Mouse (Mus musculus): ENCODE measurements at regions not wholly inside any gene's neighbourhood (a gene's known extent, or its start where the extent isn't known, plus 50 kb on each side); places are given as distances from the start of the nearest gene placed in this dataset.

DNA sequence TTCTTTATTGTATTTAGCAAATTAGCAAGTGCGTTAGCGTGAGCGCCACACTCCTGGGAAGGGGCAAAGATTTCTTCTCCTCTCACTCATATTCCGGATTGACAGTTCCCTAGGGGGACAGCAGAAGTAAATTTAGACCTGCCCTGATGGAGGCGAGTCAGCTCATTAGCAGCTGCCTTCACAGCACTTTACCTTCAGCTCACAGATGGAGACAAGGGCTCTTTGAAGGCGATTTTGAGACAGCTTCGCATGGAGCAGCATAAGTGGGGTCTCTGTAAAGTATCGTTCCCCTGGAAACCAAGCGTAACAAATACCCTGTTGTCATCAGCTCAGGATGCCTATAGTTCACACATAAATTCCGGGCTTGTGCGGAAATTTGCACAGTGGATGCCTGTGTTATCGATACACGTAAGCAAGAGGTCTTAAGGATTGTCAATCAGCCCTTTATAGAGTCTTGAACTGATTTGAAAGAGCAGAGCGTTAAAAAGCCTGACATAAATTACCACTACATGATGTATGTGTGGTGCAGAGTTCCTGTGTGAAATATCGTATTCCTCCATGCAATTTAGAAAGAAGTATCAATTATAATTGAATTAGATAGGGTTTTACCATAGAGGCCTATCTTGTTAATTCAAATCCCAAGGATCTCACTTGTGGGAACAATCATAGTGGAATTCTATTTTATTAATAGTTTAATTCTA lies 86.6 kb upstream of the Tmprss15 start:
- DNase-seq (ENCODE audit: low spot score) (peak; percentile 43), ATAC-seq (ENCODE audit: low read depth) (peak; percentile 71; the same call in 1 of the 2 replicates)
- H3K9me3 ChIP-seq (ENCODE audit: control insufficient read depth, low read length), result no peaks in the 10 kb centered on the region
- 0 out of 2 replicates have a peak, but pooled peaks cover 5% of the 10 kb centered on the region for H3K4me1 ChIP-seq (ENCODE audit: control insufficient read depth, insufficient read depth, low read length)
- H3K4me2 ChIP-seq (ENCODE audit: low read depth, low read length), result peak overlapping the region; percentile 41
- H3K4me3 ChIP-seq (ENCODE audit: low read depth, low read length), result 0 out of 2 replicates have a peak overlapping the region, but pooled peaks have one; percentile 10
- H3K9ac ChIP-seq (ENCODE audit: low read depth, low read length), result no peak overlapping the region
- H3K36me3 ChIP-seq (ENCODE audit: control insufficient read depth, insufficient read depth, low read length), result no peaks in the 10 kb centered on the region
- H3K27ac ChIP-seq (replicated peaks; ENCODE audit: low read depth, low read length), result no peak overlapping the region
- WGBS, result 25% methylated on average over 15 of the region's 15 CpGs
- no peaks in the 10 kb centered on the region for H3K27me3 ChIP-seq (replicated peaks; ENCODE audit: control insufficient read depth, insufficient read depth, low read length)

DNA sequence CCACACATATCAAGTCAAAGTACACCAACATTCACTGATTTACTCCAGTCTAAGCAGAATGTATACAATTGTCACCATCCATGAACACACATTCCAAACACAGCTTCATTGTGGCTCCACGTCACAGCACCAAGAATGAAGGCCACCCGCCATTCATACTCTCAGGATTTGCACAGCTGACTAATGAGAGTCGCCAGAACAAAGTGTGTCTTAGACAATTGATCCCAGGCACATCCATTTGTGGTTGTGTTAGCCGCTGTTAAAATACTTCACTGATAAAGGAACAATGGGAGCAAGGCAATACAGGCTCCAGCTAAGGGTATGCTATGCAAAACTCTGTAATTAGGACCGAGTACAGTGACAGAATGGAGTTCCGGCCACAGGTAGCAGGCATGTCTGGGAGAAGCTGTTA lies 85.9 kb upstream of the Tmprss15 start:
- 49% methylated on average over 6 of the region's 6 CpGs for WGBS
- no peak overlapping the region for H3K9ac ChIP-seq (ENCODE audit: low read depth, low read length)
- ATAC-seq (ENCODE audit: low read depth), result peak; percentile 63; the same call in 1 of the 2 replicates
- no peaks in the 10 kb centered on the region for H3K36me3 ChIP-seq (ENCODE audit: control insufficient read depth, insufficient read depth, low read length)
- H3K27ac ChIP-seq (replicated peaks; ENCODE audit: low read depth, low read length), result no peak overlapping the region
- peak overlapping the region; percentile 41 for H3K4me2 ChIP-seq (ENCODE audit: low read depth, low read length)
- no peak overlapping the region for H3K4me3 ChIP-seq (ENCODE audit: low read depth, low read length)
- H3K4me1 ChIP-seq (ENCODE audit: control insufficient read depth, insufficient read depth, low read length), result 0 out of 2 replicates have a peak, but pooled peaks cover 5% of the 10 kb centered on the region
- H3K9me3 ChIP-seq (ENCODE audit: control insufficient read depth, low read length), result no peaks in the 10 kb centered on the region
- H3K27me3 ChIP-seq (replicated peaks; ENCODE audit: control insufficient read depth, insufficient read depth, low read length), result no peaks in the 10 kb centered on the region
- peak; percentile 4 for DNase-seq (ENCODE audit: low spot score)

DNA sequence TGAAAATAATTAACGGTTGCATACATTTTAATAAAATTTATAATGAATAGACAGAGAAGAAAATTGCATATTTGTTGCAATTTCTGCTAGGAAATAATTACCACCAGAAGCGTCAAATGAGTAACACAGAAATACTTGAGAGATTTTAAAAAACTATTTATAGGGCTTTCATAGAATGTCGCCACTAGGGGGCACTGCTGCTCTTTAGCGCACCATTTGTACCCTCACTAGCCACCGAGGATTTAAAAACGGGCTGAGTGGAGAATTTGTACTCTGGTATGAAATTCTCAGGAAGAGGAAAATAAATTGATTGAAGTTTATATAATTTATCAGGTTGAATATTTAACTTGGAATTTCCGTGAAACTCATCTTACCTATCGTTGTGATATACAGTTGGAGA lies 77.3 kb upstream of the Tmprss15 start:
- ATAC-seq (ENCODE audit: low read depth), result no peak
- no peak overlapping the region for H3K4me2 ChIP-seq (ENCODE audit: low read depth, low read length)
- peak; percentile 83 for DNase-seq (ENCODE audit: low spot score)

DNA sequence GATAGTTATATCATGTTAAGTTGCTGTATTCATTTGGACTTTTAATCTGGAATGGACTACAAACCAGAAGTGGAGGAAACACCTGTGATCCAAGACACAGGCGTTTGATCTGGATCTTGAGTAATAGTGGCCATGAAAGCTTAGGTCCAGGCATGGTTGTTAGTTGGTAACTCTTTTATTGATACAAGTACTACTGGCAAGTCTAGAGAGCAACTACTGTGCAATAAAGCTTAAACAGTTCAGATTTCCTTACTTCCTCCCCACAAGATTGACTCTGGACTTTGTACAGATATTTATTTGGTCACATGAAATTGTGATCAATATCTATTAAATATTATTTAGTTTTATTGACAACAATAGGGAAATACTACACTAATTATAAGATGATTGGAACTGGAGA lies 51.9 kb upstream of the Tmprss15 start:
- ATAC-seq (ENCODE audit: low read depth), result no peak
- H3K27me3 ChIP-seq (replicated peaks; ENCODE audit: control insufficient read depth, insufficient read depth, low read length), result no peaks in the 10 kb centered on the region
- H3K36me3 ChIP-seq (ENCODE audit: control insufficient read depth, insufficient read depth, low read length), result no peaks in the 10 kb centered on the region
- no peak overlapping the region for H3K4me3 ChIP-seq (ENCODE audit: low read depth, low read length)
- no peaks in the 10 kb centered on the region for H3K9me3 ChIP-seq (ENCODE audit: control insufficient read depth, low read length)
- no peak overlapping the region for H3K9ac ChIP-seq (ENCODE audit: low read depth, low read length)
- DNase-seq (ENCODE audit: low spot score), result no peak
- no peaks in the 10 kb centered on the region for H3K4me1 ChIP-seq (ENCODE audit: control insufficient read depth, insufficient read depth, low read length)
- no peak overlapping the region for H3K27ac ChIP-seq (replicated peaks; ENCODE audit: low read depth, low read length)
- no peak overlapping the region for H3K4me2 ChIP-seq (ENCODE audit: low read depth, low read length)
- WGBS, result 66% methylated on average over 1 of the region's 1 CpGs

More for the DNA sequence above, 77.3 kb upstream of the Tmprss15 start:
- Histone ChIP-seq H3K27me3 (replicated peaks; ENCODE audit: control insufficient read depth, insufficient read depth, low read length) (no peaks in the 10 kb centered on the region), H3K4me3 (ENCODE audit: low read depth, low read length) (no peak overlapping the region), H3K36me3 (ENCODE audit: control insufficient read depth, insufficient read depth, low read length) (no peaks in the 10 kb centered on the region), H3K9me3 (ENCODE audit: control insufficient read depth, low read length) (no peaks in the 10 kb centered on the region), H3K4me1 (ENCODE audit: control insufficient read depth, insufficient read depth, low read length) (no peaks in the 10 kb centered on the region), H3K27ac (replicated peaks; ENCODE audit: low read depth, low read length) (no peak overlapping the region), H3K9ac (ENCODE audit: low read depth, low read length) (no peak overlapping the region)
- WGBS, result 12% methylated on average over 8 of the region's 8 CpGs
